In genomic region chr8:94171321-94171755, GRCm38 (mm10) we compare ENCODE assay signal across 7 mouse cellular contexts. TPM values are rescaled to one million over a fixed set of nuclear protein-coding genes. Genes with fewer than 3 reads are reported as not detected.
DNase-seq lines count a peak whose midpoint lies in the region; ATAC-seq and TF ChIP-seq lines count a peak whose summit lies in the region.

No protein-coding gene starts in this region.

- peak overlapping the region; percentile 60; the same call in 1 of the 2 replicates for H3K9ac ChIP-seq in forebrain, postnatal 0 days
- no peak overlapping the region for H3K9ac ChIP-seq in hindbrain, embryonic 12.5 days
- peak overlapping the region; percentile 97 for H3K9ac ChIP-seq in liver, embryonic 13.5 days
- no peak overlapping the region for H3K9ac ChIP-seq in stomach, embryonic 14.5 days (replicated peaks; ENCODE audit: low read depth, low read length)

- no peak for TF ChIP-seq CTCF in E14TG2a.4 (conservative IDR thresholded peaks at IDR 0.05; ENCODE audit: low read length)
- TF ChIP-seq CTCF in forebrain, postnatal 0 days (IDR thresholded peaks at IDR 0.05; ENCODE audit: low read depth), result no peak

- H3K27me3 ChIP-seq in E14TG2a.4 (ENCODE audit: insufficient read depth, low read length), result peaks cover 23% of the 10 kb centered on the region
- H3K27me3 ChIP-seq in forebrain, postnatal 0 days (ENCODE audit: insufficient read depth, low read length), result peaks cover 8% of the 10 kb centered on the region; the same call in 1 of the 2 replicates
- H3K27me3 ChIP-seq in hindbrain, embryonic 12.5 days, result peaks cover 81% of the 10 kb centered on the region
- peaks cover 10% of the 10 kb centered on the region for H3K27me3 ChIP-seq in liver, embryonic 13.5 days
- peaks cover 25% of the 10 kb centered on the region for H3K27me3 ChIP-seq in stomach, embryonic 14.5 days (ENCODE audit: control insufficient read depth, insufficient read depth, low read length)

- H3K27ac ChIP-seq in forebrain, postnatal 0 days (ENCODE audit: low read depth, low read length), result no peak overlapping the region
- H3K27ac ChIP-seq in hindbrain, embryonic 12.5 days, result no peak overlapping the region
- H3K27ac ChIP-seq in liver, embryonic 13.5 days, result peak overlapping the region; percentile 99
- H3K27ac ChIP-seq in stomach, embryonic 14.5 days (ENCODE audit: low read length), result no peak overlapping the region

- no peaks in the 10 kb centered on the region for H3K9me3 ChIP-seq in E14TG2a.4 (ENCODE audit: low read length)
- no peaks in the 10 kb centered on the region for H3K9me3 ChIP-seq in forebrain, postnatal 0 days (ENCODE audit: low read length)
- H3K9me3 ChIP-seq in hindbrain, embryonic 12.5 days (replicated peaks), result no peaks in the 10 kb centered on the region
- H3K9me3 ChIP-seq in liver, embryonic 13.5 days (replicated peaks), result no peaks in the 10 kb centered on the region
- H3K9me3 ChIP-seq in stomach, embryonic 14.5 days (ENCODE audit: control insufficient read depth, low read depth, low read length), result no peaks in the 10 kb centered on the region

- DNase-seq in Muller cell, postnatal 12 days (ENCODE audit: inconsistent ontology term), result peak; percentile 87
- DNase-seq in forebrain, postnatal 0 days, result no peak
- DNase-seq in liver, embryonic 13.5 days, result no peak
- DNase-seq in urinary bladder, adult 18-20 months (ENCODE audit: low spot score in 2 of 2), result no peak

- H3K36me3 ChIP-seq in E14TG2a.4 (ENCODE audit: insufficient read depth, low read length), result no peaks in the 10 kb centered on the region
- H3K36me3 ChIP-seq in forebrain, postnatal 0 days (ENCODE audit: insufficient read depth), result no peaks in the 10 kb centered on the region
- no peaks in the 10 kb centered on the region for H3K36me3 ChIP-seq in hindbrain, embryonic 12.5 days
- H3K36me3 ChIP-seq in liver, embryonic 13.5 days, result no peaks in the 10 kb centered on the region
- H3K36me3 ChIP-seq in stomach, embryonic 14.5 days (ENCODE audit: control insufficient read depth, insufficient read depth, low read length), result no peaks in the 10 kb centered on the region

- no peak for ATAC-seq in forebrain, postnatal 0 days
- no peak for ATAC-seq in hindbrain, embryonic 12.5 days (ENCODE audit: low FRiP score)
- no peak for ATAC-seq in liver, embryonic 13.5 days (ENCODE audit: low read depth)
- no peak for ATAC-seq in stomach, embryonic 14.5 days (ENCODE audit: insufficient number of reproducible peaks, insufficient read depth, low FRiP score, low read depth)

- H3K4me2 ChIP-seq in forebrain, postnatal 0 days (ENCODE audit: low read depth), result peak overlapping the region; percentile 91; the same call in 1 of the 2 replicates
- H3K4me2 ChIP-seq in hindbrain, embryonic 12.5 days (replicated peaks), result peak overlapping the region; percentile 91; the same call in 1 of the 2 replicates
- H3K4me2 ChIP-seq in liver, embryonic 13.5 days, result peak overlapping the region; percentile 93
- H3K4me2 ChIP-seq in stomach, embryonic 14.5 days (replicated peaks; ENCODE audit: low read depth, low read length), result peak overlapping the region; percentile 78

- peaks cover 76% of the 10 kb centered on the region for H3K4me1 ChIP-seq in E14TG2a.4 (replicated peaks; ENCODE audit: low read depth, low read length)
- 0 out of 2 replicates have a peak, but pooled peaks cover 3% of the 10 kb centered on the region for H3K4me1 ChIP-seq in forebrain, postnatal 0 days (ENCODE audit: insufficient read depth)
- peaks cover 24% of the 10 kb centered on the region for H3K4me1 ChIP-seq in hindbrain, embryonic 12.5 days
- H3K4me1 ChIP-seq in liver, embryonic 13.5 days (replicated peaks), result peaks cover 66% of the 10 kb centered on the region
- H3K4me1 ChIP-seq in stomach, embryonic 14.5 days (ENCODE audit: control insufficient read depth, insufficient read depth, low read length), result peaks cover 7% of the 10 kb centered on the region; the same call in 1 of the 2 replicates

- H3K4me3 ChIP-seq in E14TG2a.4 (replicated peaks; ENCODE audit: low read length), result peak overlapping the region; percentile 89
- H3K4me3 ChIP-seq in forebrain, postnatal 0 days (ENCODE audit: low read depth, low read length), result no peak overlapping the region; the same call in 1 of the 2 replicates
- H3K4me3 ChIP-seq in hindbrain, embryonic 12.5 days, result no peak overlapping the region
- H3K4me3 ChIP-seq in liver, embryonic 13.5 days (replicated peaks), result peak overlapping the region; percentile 88
- H3K4me3 ChIP-seq in stomach, embryonic 14.5 days (ENCODE audit: low read depth, low read length), result peak overlapping the region; percentile 35

- WGBS in forebrain, postnatal 0 days, result 55% methylated on average over 10 of the region's 10 CpGs
- 46% methylated on average over 10 of the region's 10 CpGs for WGBS in hindbrain, embryonic 12.5 days
- WGBS in liver, embryonic 13.5 days (ENCODE audit: insufficient replicate concordance), result 43% methylated on average over 10 of the region's 10 CpGs
- WGBS in stomach, embryonic 14.5 days, result 46% methylated on average over 10 of the region's 10 CpGs

RNA-seq across cellular contexts. Expression of gene Mt2, which starts 1.1 kb away (rescaled TPM):
- 36.4 and 88.1 TPM in 2 replicates for total RNA-seq in forebrain, postnatal 0 days (2014; rRNA removed)
- 139 and 143 TPM in 2 replicates for polyA plus RNA-seq in forebrain, postnatal 0 days (2015; fragmentation: Nextera tagmentation; extraction: Ambion mirVana)
- 13.2 TPM in 2 replicates for polyA plus RNA-seq in hindbrain, embryonic 12.5 days (2016; fragmentation: Nextera tagmentation; extraction: Ambion mirVana)
- 1,104 and 1,162 TPM in 2 replicates for polyA plus RNA-seq in liver, embryonic 13.5 days (2015; fragmentation: Nextera tagmentation; extraction: Ambion mirVana)
- polyA plus RNA-seq in stomach, embryonic 14.5 days (2014; fragmentation: Nextera tagmentation; extraction: Ambion mirVana), result 310 and 332 TPM in 2 replicates

RNA-seq across cellular contexts. Expression of gene Mt1, which starts 7.5 kb away (rescaled TPM):
- total RNA-seq in forebrain, postnatal 0 days (2014; rRNA removed), result 205 and 418 TPM in 2 replicates
- 386 and 411 TPM in 2 replicates for polyA plus RNA-seq in forebrain, postnatal 0 days (2015; fragmentation: Nextera tagmentation; extraction: Ambion mirVana)
- polyA plus RNA-seq in hindbrain, embryonic 12.5 days (2016; fragmentation: Nextera tagmentation; extraction: Ambion mirVana), result 34.0 and 47.3 TPM in 2 replicates
- 3,562 and 4,215 TPM in 2 replicates for polyA plus RNA-seq in liver, embryonic 13.5 days (2015; fragmentation: Nextera tagmentation; extraction: Ambion mirVana)
- 888 and 910 TPM in 2 replicates for polyA plus RNA-seq in stomach, embryonic 14.5 days (2014; fragmentation: Nextera tagmentation; extraction: Ambion mirVana)

RNA-seq across cellular contexts. Expression of gene Mt3, which starts 18.9 kb away (rescaled TPM):
- 151 and 445 TPM in 2 replicates for total RNA-seq in forebrain, postnatal 0 days (2014; rRNA removed)
- 316 and 341 TPM in 2 replicates for polyA plus RNA-seq in forebrain, postnatal 0 days (2015; fragmentation: Nextera tagmentation; extraction: Ambion mirVana)
- 18.5 and 33.1 TPM in 2 replicates for polyA plus RNA-seq in hindbrain, embryonic 12.5 days (2016; fragmentation: Nextera tagmentation; extraction: Ambion mirVana)
- polyA plus RNA-seq in liver, embryonic 13.5 days (2015; fragmentation: Nextera tagmentation; extraction: Ambion mirVana), result 0.45 and 0.47 TPM in 2 replicates
- polyA plus RNA-seq in stomach, embryonic 14.5 days (2014; fragmentation: Nextera tagmentation; extraction: Ambion mirVana), result 3.6 and 6.4 TPM in 2 replicates

RNA-seq across cellular contexts. Expression of gene Mt4, which starts 34.3 kb away (rescaled TPM):
- total RNA-seq in forebrain, postnatal 0 days (2014; rRNA removed), result not detected in 2 replicates
- not detected in 2 replicates for polyA plus RNA-seq in forebrain, postnatal 0 days (2015; fragmentation: Nextera tagmentation; extraction: Ambion mirVana)
- not detected in 2 replicates for polyA plus RNA-seq in hindbrain, embryonic 12.5 days (2016; fragmentation: Nextera tagmentation; extraction: Ambion mirVana)
- polyA plus RNA-seq in liver, embryonic 13.5 days (2015; fragmentation: Nextera tagmentation; extraction: Ambion mirVana), result 0.78 and 0.98 TPM in 2 replicates
- not detected in 2 replicates for polyA plus RNA-seq in stomach, embryonic 14.5 days (2014; fragmentation: Nextera tagmentation; extraction: Ambion mirVana)

RNA-seq across cellular contexts. Expression of gene Nup93, which starts 43.0 kb away (rescaled TPM):
- 43.7 and 44.5 TPM in 2 replicates for total RNA-seq in forebrain, postnatal 0 days (2014; rRNA removed)
- polyA plus RNA-seq in forebrain, postnatal 0 days (2015; fragmentation: Nextera tagmentation; extraction: Ambion mirVana), result 31.4 and 36.7 TPM in 2 replicates
- 80.4 and 85.1 TPM in 2 replicates for polyA plus RNA-seq in hindbrain, embryonic 12.5 days (2016; fragmentation: Nextera tagmentation; extraction: Ambion mirVana)
- 58.7 and 65.6 TPM in 2 replicates for polyA plus RNA-seq in liver, embryonic 13.5 days (2015; fragmentation: Nextera tagmentation; extraction: Ambion mirVana)
- polyA plus RNA-seq in stomach, embryonic 14.5 days (2014; fragmentation: Nextera tagmentation; extraction: Ambion mirVana), result 74.6 and 82.1 TPM in 2 replicates

Comparison
In these comparisons a context has a peak if more than half of its experiments do, and no peak if none do; other contexts are left out.
1. H3K4me3 ChIP-seq: peak in E14TG2a.4 (single experiment), liver, embryonic 13.5 days (single experiment) and stomach, embryonic 14.5 days (single experiment); none in forebrain, postnatal 0 days (single experiment) and hindbrain, embryonic 12.5 days (single experiment).
2. H3K9ac ChIP-seq: peak in forebrain, postnatal 0 days (single experiment) and liver, embryonic 13.5 days (single experiment); none in hindbrain, embryonic 12.5 days (single experiment) and stomach, embryonic 14.5 days (single experiment).
3. Peak in every context shown above with its lines, with median percentiles within 50 percentile points of each other: H3K4me2 ChIP-seq.